Mouse (Mus musculus): ENCODE data around the gene Doc2g. TPM values are rescaled to one million over a fixed set of nuclear protein-coding genes. Genes with fewer than 3 reads are reported as not detected.

Doc2g gene
- polyA plus RNA-seq, 1 experiment from 2014 or later = 4.1 TPM

GRCm38 (mm10) chr19:4000119-4000900 is 2.8 kb upstream of the Doc2g start, which contains the start of the genes Nudt8 and Gm49405:
TSS of gene Nudt8 (plus strand) at chr19:4000580.
TSS of gene Gm49405 (plus strand) at chr19:4000626.
- Histone ChIP-seq H3K9me3 (ENCODE audit: control insufficient read depth, low read length) (no peaks in the 10 kb centered on the region), H3K9ac (ENCODE audit: low read length) (peak within 1 kb of the TSS; percentile 93), H3K4me1 (ENCODE audit: control insufficient read depth, insufficient read depth, low read length) (peaks cover 8% of the 10 kb centered on the region), H3K36me3 (ENCODE audit: control insufficient read depth, insufficient read depth, low read length) (no peaks in the 10 kb centered on the region; the same call in 1 of the 2 replicates), H3K27me3 (ENCODE audit: control insufficient read depth, insufficient read depth, low read length) (no peaks in the 10 kb centered on the region), H3K4me3 (ENCODE audit: low read depth, low read length) (peak within 1 kb of the TSS; percentile 75), H3K4me2 (ENCODE audit: low read depth, severe bottlenecking) (peak within 1 kb of the TSS; percentile 87), H3K27ac (replicated peaks; ENCODE audit: low read depth, low read length) (peak within 1 kb of the TSS; percentile 96)
- DNase-seq (ENCODE audit: low spot score) (peak; percentile 97), ATAC-seq (ENCODE audit: insufficient number of reproducible peaks, low FRiP score, low TSS enrichment, low read depth) (peak; percentile 83)
- 0% methylated on average over 64 of the region's 64 CpGs for WGBS

GRCm38 (mm10) chr19:4000949-4001525 is 2.1 kb upstream of the Doc2g start:
- H3K36me3 ChIP-seq (ENCODE audit: control insufficient read depth, insufficient read depth, low read length) = peaks cover 4% of the 10 kb centered on the region
- peak overlapping the region; percentile 96 for H3K27ac ChIP-seq (replicated peaks; ENCODE audit: low read depth, low read length)
- H3K9me3 ChIP-seq (ENCODE audit: control insufficient read depth, low read length) = no peaks in the 10 kb centered on the region
- 17% methylated on average over 17 of the region's 17 CpGs for WGBS
- DNase-seq (ENCODE audit: low spot score) (peak; percentile 45), ATAC-seq (ENCODE audit: insufficient number of reproducible peaks, low FRiP score, low TSS enrichment, low read depth) (no peak)
- H3K4me1 ChIP-seq (ENCODE audit: control insufficient read depth, insufficient read depth, low read length) = peaks cover 8% of the 10 kb centered on the region
- H3K4me2 ChIP-seq (ENCODE audit: low read depth, severe bottlenecking) = peak overlapping the region; percentile 87
- H3K9ac ChIP-seq (ENCODE audit: low read length) = peak overlapping the region; percentile 93
- H3K4me3 ChIP-seq (ENCODE audit: low read depth, low read length) = peak overlapping the region; percentile 75
- no peaks in the 10 kb centered on the region for H3K27me3 ChIP-seq (ENCODE audit: control insufficient read depth, insufficient read depth, low read length)

GRCm38 (mm10) chr19:4001752-4002151 is 1.4 kb upstream of the Doc2g start:
- DNase-seq (ENCODE audit: low spot score) (no peak), ATAC-seq (ENCODE audit: insufficient number of reproducible peaks, low FRiP score, low TSS enrichment, low read depth) (no peak)
- H3K27ac ChIP-seq (replicated peaks; ENCODE audit: low read depth, low read length) = no peak overlapping the region
- peaks cover 9% of the 10 kb centered on the region for H3K36me3 ChIP-seq (ENCODE audit: control insufficient read depth, insufficient read depth, low read length)
- H3K9ac ChIP-seq (ENCODE audit: low read length) = no peak overlapping the region
- WGBS = 88% methylated on average over 5 of the region's 5 CpGs
- H3K4me2 ChIP-seq (ENCODE audit: low read depth, severe bottlenecking) = peak overlapping the region; percentile 87; the same call in 1 of the 2 replicates
- no peak overlapping the region for H3K4me3 ChIP-seq (ENCODE audit: low read depth, low read length)
- H3K9me3 ChIP-seq (ENCODE audit: control insufficient read depth, low read length) = no peaks in the 10 kb centered on the region
- peaks cover 8% of the 10 kb centered on the region for H3K4me1 ChIP-seq (ENCODE audit: control insufficient read depth, insufficient read depth, low read length)
- H3K27me3 ChIP-seq (ENCODE audit: control insufficient read depth, insufficient read depth, low read length) = no peaks in the 10 kb centered on the region

GRCm38 (mm10) chr19:4003641-4004040 is 528 bp downstream of the Doc2g start:
- peaks cover 17% of the 10 kb centered on the region for H3K36me3 ChIP-seq (ENCODE audit: control insufficient read depth, insufficient read depth, low read length)
- WGBS = 72% methylated on average over 12 of the region's 12 CpGs
- ATAC-seq (ENCODE audit: insufficient number of reproducible peaks, low FRiP score, low TSS enrichment, low read depth) = no peak
- peaks cover 8% of the 10 kb centered on the region for H3K4me1 ChIP-seq (ENCODE audit: control insufficient read depth, insufficient read depth, low read length)
- H3K9me3 ChIP-seq (ENCODE audit: control insufficient read depth, low read length) = no peaks in the 10 kb centered on the region
- no peak for DNase-seq (ENCODE audit: low spot score)
- no peak overlapping the region for H3K27ac ChIP-seq (replicated peaks; ENCODE audit: low read depth, low read length)
- H3K9ac ChIP-seq (ENCODE audit: low read length) = no peak overlapping the region
- H3K27me3 ChIP-seq (ENCODE audit: control insufficient read depth, insufficient read depth, low read length) = no peaks in the 10 kb centered on the region
- no peak overlapping the region for H3K4me2 ChIP-seq (ENCODE audit: low read depth, severe bottlenecking)
- H3K4me3 ChIP-seq (ENCODE audit: low read depth, low read length) = no peak overlapping the region

- ATAC-seq (ENCODE audit: insufficient number of reproducible peaks, low FRiP score, low TSS enrichment, low read depth) (no peak), DNase-seq (ENCODE audit: low spot score) (no peak)
- Histone ChIP-seq H3K4me1 (ENCODE audit: control insufficient read depth, insufficient read depth, low read length) (peaks cover 8% of the 10 kb centered on the region), H3K4me3 (ENCODE audit: low read depth, low read length) (no peak overlapping the region), H3K4me2 (ENCODE audit: low read depth, severe bottlenecking) (no peak overlapping the region), H3K9me3 (ENCODE audit: control insufficient read depth, low read length) (no peaks in the 10 kb centered on the region), H3K27me3 (ENCODE audit: control insufficient read depth, insufficient read depth, low read length) (no peaks in the 10 kb centered on the region), H3K9ac (ENCODE audit: low read length) (no peak overlapping the region), H3K36me3 (ENCODE audit: control insufficient read depth, insufficient read depth, low read length) (peaks cover 21% of the 10 kb centered on the region), H3K27ac (replicated peaks; ENCODE audit: low read depth, low read length) (no peak overlapping the region)
- WGBS = 85% methylated on average over 15 of the region's 15 CpGs
Measured at GRCm38 (mm10) chr19:4004331-4004730, 1.2 kb downstream of the Doc2g start.

- no peaks in the 10 kb centered on the region for H3K9me3 ChIP-seq (ENCODE audit: control insufficient read depth, low read length)
- no peak for DNase-seq (ENCODE audit: low spot score)
- WGBS = 89% methylated on average over 9 of the region's 9 CpGs
- H3K9ac ChIP-seq (ENCODE audit: low read length) = no peak overlapping the region
- no peak overlapping the region for H3K4me3 ChIP-seq (ENCODE audit: low read depth, low read length)
- H3K27me3 ChIP-seq (ENCODE audit: control insufficient read depth, insufficient read depth, low read length) = no peaks in the 10 kb centered on the region
- H3K4me1 ChIP-seq (ENCODE audit: control insufficient read depth, insufficient read depth, low read length) = peaks cover 8% of the 10 kb centered on the region
- peaks cover 23% of the 10 kb centered on the region for H3K36me3 ChIP-seq (ENCODE audit: control insufficient read depth, insufficient read depth, low read length)
- H3K4me2 ChIP-seq (ENCODE audit: low read depth, severe bottlenecking) = no peak overlapping the region
- no peak for ATAC-seq (ENCODE audit: insufficient number of reproducible peaks, low FRiP score, low TSS enrichment, low read depth)
- no peak overlapping the region for H3K27ac ChIP-seq (replicated peaks; ENCODE audit: low read depth, low read length)
Measured at GRCm38 (mm10) chr19:4005091-4005490, 2.0 kb downstream of the Doc2g start.

- no peak overlapping the region for H3K27ac ChIP-seq (replicated peaks; ENCODE audit: low read depth, low read length)
- no peak overlapping the region for H3K4me3 ChIP-seq (ENCODE audit: low read depth, low read length)
- no peaks in the 10 kb centered on the region for H3K9me3 ChIP-seq (ENCODE audit: control insufficient read depth, low read length)
- H3K4me2 ChIP-seq (ENCODE audit: low read depth, severe bottlenecking) = no peak overlapping the region
- H3K27me3 ChIP-seq (ENCODE audit: control insufficient read depth, insufficient read depth, low read length) = no peaks in the 10 kb centered on the region
- ATAC-seq (ENCODE audit: insufficient number of reproducible peaks, low FRiP score, low TSS enrichment, low read depth) (no peak), DNase-seq (ENCODE audit: low spot score) (no peak)
- H3K9ac ChIP-seq (ENCODE audit: low read length) = no peak overlapping the region
- WGBS = 94% methylated on average over 8 of the region's 8 CpGs
- peaks cover 23% of the 10 kb centered on the region for H3K36me3 ChIP-seq (ENCODE audit: control insufficient read depth, insufficient read depth, low read length)
- peaks cover 8% of the 10 kb centered on the region for H3K4me1 ChIP-seq (ENCODE audit: control insufficient read depth, insufficient read depth, low read length)
Measured at GRCm38 (mm10) chr19:4005971-4006370, 2.9 kb downstream of the Doc2g start.

GRCm38 (mm10) chr19:4011086-4011485 is 8.0 kb downstream of the Doc2g start:
- no peak for ATAC-seq (ENCODE audit: insufficient number of reproducible peaks, low FRiP score, low TSS enrichment, low read depth)
- no peak overlapping the region for H3K4me2 ChIP-seq (ENCODE audit: low read depth, severe bottlenecking)
- 0 out of 2 replicates have a peak, but pooled peaks cover 3% of the 10 kb centered on the region for H3K4me1 ChIP-seq (ENCODE audit: control insufficient read depth, insufficient read depth, low read length)
- H3K9ac ChIP-seq (ENCODE audit: low read length) = no peak overlapping the region
- H3K4me3 ChIP-seq (ENCODE audit: low read depth, low read length) = no peak overlapping the region
- WGBS = 94% methylated on average over 5 of the region's 5 CpGs
- H3K27ac ChIP-seq (replicated peaks; ENCODE audit: low read depth, low read length) = no peak overlapping the region
- H3K36me3 ChIP-seq (ENCODE audit: control insufficient read depth, insufficient read depth, low read length) = peaks cover 19% of the 10 kb centered on the region
- H3K27me3 ChIP-seq (ENCODE audit: control insufficient read depth, insufficient read depth, low read length) = no peaks in the 10 kb centered on the region
- H3K9me3 ChIP-seq (ENCODE audit: control insufficient read depth, low read length) = no peaks in the 10 kb centered on the region
- no peak for DNase-seq (ENCODE audit: low spot score)

Data from limb, embryonic 11.5 days (tissue).